Mouse (Mus musculus) MEL (cell line): ENCODE measurements around the gene Rps6kc1. TPM values are rescaled to one million over a fixed set of nuclear protein-coding genes. Genes with fewer than 3 reads are reported as not detected.

Experiments
- DNase-seq: peaks from one replicate; pipeline ENCODE4 v3.0.0; 2011; ENCODE audit warnings: low read depth, low spot score
- H3K27ac ChIP-seq: 2 replicates; pipeline ENCODE4 v1.5.1; 2012; ENCODE audit warnings: low read depth, mild to moderate bottlenecking, control low read depth, low read length, moderate library complexity; ENCODE audit not compliant: control insufficient read depth
- H3K27me3 ChIP-seq, 2 experiments: fragments of 150-350 bp in 1 of 2; sonication (generic) in 1 of 2; 2 replicates each; pipeline ENCODE4 v1.6.1; 2012; ENCODE audit warnings: low read length in 2 of 2, mild to moderate bottlenecking in 2 of 2, improper control_type of control experiment in 1 of 2, moderate library complexity in 1 of 2; ENCODE audit not compliant: insufficient read depth in 2 of 2, control insufficient read depth in 1 of 2
- H3K36me3 ChIP-seq, 2 experiments: 2 replicates each; pipeline ENCODE4 v1.6.1; 2012 to 2014; ENCODE audit warnings: low read length in 2 of 2, improper control_type of control experiment in 1 of 2, inconsistent platforms in 1 of 2, mild to moderate bottlenecking in 1 of 2; ENCODE audit not compliant: insufficient read depth in 2 of 2, control insufficient read depth in 1 of 2
- H3K4me1 ChIP-seq, 2 experiments: fragments of 150-350 bp in 1 of 2; sonication (generic) in 1 of 2; 2 replicates each; pipeline ENCODE4 v1.6.1; 2012; ENCODE audit warnings: low read length in 2 of 2, improper control_type of control experiment in 1 of 2, mild to moderate bottlenecking in 1 of 2; ENCODE audit not compliant: insufficient read depth in 2 of 2, control insufficient read depth in 1 of 2
- H3K4me3 ChIP-seq, 2 experiments: fragments of 150-350 bp in 1 of 2; sonication (generic) in 1 of 2; 2 replicates each; pipeline ENCODE4 v1.5.1; 2012; ENCODE audit warnings: low read depth in 2 of 2, low read length in 2 of 2, mild to moderate bottlenecking in 2 of 2, moderate library complexity in 2 of 2, control low read depth in 1 of 2, improper control_type of control experiment in 1 of 2; ENCODE audit not compliant: control insufficient read depth in 1 of 2, insufficient read depth in 1 of 2
- H3K79me2 ChIP-seq: 2 replicates; pipeline ENCODE4 v1.6.1; 2012; ENCODE audit warnings: mild to moderate bottlenecking, low read length, moderate library complexity; ENCODE audit not compliant: control insufficient read depth, poor library complexity, insufficient read depth
- H3K9ac ChIP-seq: 2 replicates; pipeline ENCODE4 v1.6.1; 2012; ENCODE audit warnings: low read depth, mild to moderate bottlenecking, control low read depth, low read length, moderate library complexity; ENCODE audit not compliant: control insufficient read depth, poor library complexity, severe bottlenecking
- H3K9me3 ChIP-seq: fragments of 150-350 bp; sonication (generic); replicated peaks from 2 replicates; pipeline ENCODE4 v1.6.1; 2012; ENCODE audit warnings: mild to moderate bottlenecking, low read length, improper control_type of control experiment, moderate library complexity; ENCODE audit not compliant: insufficient read depth
- BHLHE40 ChIP-seq: IDR thresholded peaks from 2 replicates; pipeline ENCODE4 v1.6.1; 2012; ENCODE audit warnings: low read depth, mild to moderate bottlenecking, inconsistent platforms, low read length, improper control_type of control experiment, borderline replicate concordance
- CHD1 ChIP-seq: IDR thresholded peaks from 2 replicates; pipeline ENCODE4 v1.6.1; 2012; ENCODE audit warnings: low read depth, mild to moderate bottlenecking, inconsistent platforms, low read length, improper control_type of control experiment
- CTCF ChIP-seq, 3 experiments: IDR thresholded peaks in 2 of 3; conservative IDR thresholded peaks in 1 of 3; 2 replicates each; pipeline ENCODE4 v1.5.1; 2011 to 2012; ENCODE audit warnings: low read length in 3 of 3, low read depth in 2 of 3, mild to moderate bottlenecking in 2 of 3, improper control_type of control experiment in 1 of 3, inconsistent platforms in 1 of 3, mixed read lengths in 1 of 3, moderate library complexity in 1 of 3; ENCODE audit not compliant: control insufficient read depth in 1 of 3, insufficient read depth in 1 of 3, poor library complexity in 1 of 3, severe bottlenecking in 1 of 3
- E2F4 ChIP-seq: IDR thresholded peaks from 2 replicates; pipeline ENCODE4 v1.6.1; 2011; ENCODE audit warnings: low read depth, low read length, improper control_type of control experiment, borderline replicate concordance
- GABPA ChIP-seq: IDR thresholded peaks from 2 replicates; pipeline ENCODE4 v1.6.1; 2012; ENCODE audit warnings: low read depth, mild to moderate bottlenecking, inconsistent platforms, low read length, improper control_type of control experiment, moderate library complexity
- GATA1 ChIP-seq: IDR thresholded peaks from 2 replicates; pipeline ENCODE4 v1.6.1; 2011; ENCODE audit warnings: low read depth, low read length, improper control_type of control experiment
- HCFC1 ChIP-seq: IDR thresholded peaks from 2 replicates; pipeline ENCODE4 v1.6.1; 2012; ENCODE audit warnings: low read depth, mild to moderate bottlenecking, inconsistent platforms, low read length, improper control_type of control experiment, moderate library complexity
- JUND ChIP-seq: IDR thresholded peaks from 2 replicates; pipeline ENCODE4 v1.6.1; 2011; ENCODE audit warnings: low read depth, mild to moderate bottlenecking, improper control_type of control experiment, low read length
- MAZ ChIP-seq: IDR thresholded peaks from 2 replicates; pipeline ENCODE4 v1.6.1; 2012; ENCODE audit warnings: low read depth, mild to moderate bottlenecking, inconsistent platforms, low read length, improper control_type of control experiment
- MYC ChIP-seq: IDR thresholded peaks from 2 replicates; pipeline ENCODE4 v1.6.1; 2011; ENCODE audit warnings: low read depth, mild to moderate bottlenecking, low read length, improper control_type of control experiment, moderate library complexity
- NRF1 ChIP-seq: IDR thresholded peaks from 2 replicates; pipeline ENCODE4 v1.6.1; 2014; ENCODE audit warnings: low read depth, mild to moderate bottlenecking, inconsistent platforms, low read length, improper control_type of control experiment, moderate library complexity; ENCODE audit not compliant: poor library complexity, insufficient read depth, severe bottlenecking
- POLR2AphosphoS5 ChIP-seq: IDR thresholded peaks from 2 replicates; pipeline ENCODE4 v1.6.1; 2012; ENCODE audit warnings: low read depth, borderline replicate concordance, mild to moderate bottlenecking, inconsistent platforms, low read length, moderate library complexity, mixed read lengths
- RAD21 ChIP-seq: IDR thresholded peaks from 2 replicates; pipeline ENCODE4 v1.6.1; 2011; ENCODE audit warnings: mild to moderate bottlenecking, low read depth, low read length, improper control_type of control experiment
- RCOR1 ChIP-seq: IDR thresholded peaks from 2 replicates; pipeline ENCODE4 v1.6.1; 2012; ENCODE audit warnings: low read depth, mild to moderate bottlenecking, inconsistent platforms, low read length, improper control_type of control experiment
- SIN3A ChIP-seq: IDR thresholded peaks from 2 replicates; pipeline ENCODE4 v1.6.1; 2012; ENCODE audit warnings: low read length, improper control_type of control experiment, inconsistent platforms
- SMC3 ChIP-seq: IDR thresholded peaks from 2 replicates; pipeline ENCODE4 v1.6.1; 2011; ENCODE audit warnings: low read depth, low read length, improper control_type of control experiment
- TCF12 ChIP-seq: IDR thresholded peaks from 2 replicates; pipeline ENCODE4 v1.6.1; 2014; ENCODE audit warnings: low read depth, mild to moderate bottlenecking, inconsistent platforms, low read length, improper control_type of control experiment, moderate library complexity
- USF1 ChIP-seq: IDR thresholded peaks from 2 replicates; pipeline ENCODE4 v1.6.1; 2014; ENCODE audit warnings: low read depth, mild to moderate bottlenecking, inconsistent platforms, low read length, improper control_type of control experiment, moderate library complexity
- ZC3H11A ChIP-seq: IDR thresholded peaks from 2 replicates; pipeline ENCODE4 v1.6.1; 2012; ENCODE audit warnings: low read depth, mild to moderate bottlenecking, inconsistent platforms, low read length, improper control_type of control experiment
- ZKSCAN1 ChIP-seq: IDR thresholded peaks from 2 replicates; pipeline ENCODE4 v1.6.1; 2012; ENCODE audit warnings: low read depth, mild to moderate bottlenecking, inconsistent platforms, low read length, improper control_type of control experiment, moderate library complexity
- polyA plus RNA-seq, 2 experiments: library from polyadenylated mRNA; stranded (reverse) in 1 of 2; unstranded in 1 of 2; fragments of >175 nt in 1 of 2; fragments of >200 nt in 1 of 2; gene quantifications; 2 replicates each; pipeline versions ENCODE4 v1.2.1 to v1.2.4; 2012; ENCODE audit warnings: low replicate concordance in 2 of 2, low read depth in 1 of 2; ENCODE audit not compliant: insufficient read length in 2 of 2, insufficient read depth in 1 of 2, missing spikeins in 1 of 2
- total RNA-seq: library from RNA; depleted of rRNA; stranded (reverse); fragments of 300-350 nt; gene quantifications from 2 replicates; pipeline ENCODE4 v1.2.3, GENCODE M21; 2012

Rps6kc1 gene
- total and polyA plus RNA-seq, 3 experiments = 26.2 to 26.5 TPM; not detected in 1

DNA sequence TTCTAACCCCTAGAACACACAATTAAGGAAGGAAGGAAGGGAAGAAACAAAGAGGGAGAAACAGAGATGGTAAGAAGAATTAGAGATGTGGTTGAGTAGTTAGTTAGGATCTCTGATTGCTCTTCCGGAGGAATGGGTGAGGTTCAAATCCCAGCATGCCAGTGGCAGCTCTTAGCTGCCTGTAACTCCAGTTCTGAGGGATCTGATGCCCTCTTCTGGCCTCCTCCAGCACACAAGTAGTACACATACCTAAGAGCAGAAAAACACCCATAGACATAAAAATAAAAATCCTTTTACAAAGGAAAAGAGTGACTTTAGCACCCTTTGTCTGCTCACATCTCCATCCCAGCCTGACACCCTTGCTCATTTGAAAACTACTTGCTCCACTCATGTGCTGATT, 1.1 kb upstream of the Rps6kc1 start:
- DNase-seq = peak; percentile 69
- TF ChIP-seq ZC3H11A = peak; percentile 27; the same call in 1 of the 2 replicates
- 0 out of 2 replicates have a peak, but pooled peaks have one; percentile 28 for TF ChIP-seq SIN3A
- TF ChIP-seq MYC = no peak
- TF ChIP-seq ZKSCAN1 = no peak
- no peak for TF ChIP-seq E2F4
- TF ChIP-seq RCOR1 = 0 out of 2 replicates have a peak, but pooled peaks have one; percentile 13
- TF ChIP-seq JUND = no peak
- TF ChIP-seq CTCF (IDR thresholded peaks at IDR 0.05 in 2 of 3, conservative IDR thresholded peaks at IDR 0.05 in 1 of 3; ENCODE audit: control insufficient read depth in 1 of 3, insufficient read depth in 1 of 3, low read depth in 2 of 3, low read length in 3 of 3, poor library complexity in 1 of 3, severe bottlenecking in 1 of 3) = peak; percentile 21 to 59 (median 38); a peak in 4 of 6 replicates
- TF ChIP-seq SMC3 = peak; percentile 60
- peak; percentile 60 for TF ChIP-seq RAD21
- TF ChIP-seq, all 39 proteins: peak for 6
- Histone ChIP-seq H3K4me3 (peak overlapping the region in 1 of 2 experiments; percentile 80; a peak in 2 of 4 replicates), H3K4me1 (peaks cover 0 to 12% of the 10 kb centered on the region in 2 experiments), H3K79me2 (peaks cover 13% of the 10 kb centered on the region), H3K27ac (no peak overlapping the region), H3K9ac (no peak overlapping the region), H3K27me3 (no peaks in the 10 kb centered on the region), H3K36me3 (peaks cover 0 to 10% of the 10 kb centered on the region in 2 experiments; a peak in 3 of 4 replicates), H3K9me3 (no peaks in the 10 kb centered on the region)

DNA sequence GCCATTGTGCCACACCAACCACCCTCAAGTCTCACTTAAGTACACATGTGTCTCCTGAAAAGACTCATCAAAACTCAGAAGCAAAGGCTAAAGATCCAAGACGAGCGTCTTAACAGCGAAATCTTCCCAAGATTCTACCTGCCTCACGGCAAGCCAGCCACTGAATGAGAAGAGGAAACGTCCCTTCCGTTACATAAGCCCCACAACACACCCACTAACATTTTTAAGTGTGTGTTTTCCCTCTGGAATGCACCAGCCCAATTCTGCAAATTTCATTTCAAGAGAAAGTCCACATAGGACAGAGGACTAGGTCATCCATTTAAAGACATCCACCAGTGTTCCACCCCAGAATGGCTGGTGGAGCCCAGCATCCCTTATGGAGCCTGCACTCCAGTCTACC, 734 bp downstream of the Rps6kc1 start:
- Histone ChIP-seq H3K9me3 (no peaks in the 10 kb centered on the region), H3K27me3 (no peaks in the 10 kb centered on the region), H3K27ac (no peak overlapping the region), H3K36me3 (peaks cover 0 to 10% of the 10 kb centered on the region in 2 experiments; a peak in 3 of 4 replicates), H3K4me3 (peak overlapping the region; percentile 80 to 93), H3K79me2 (peaks cover 18% of the 10 kb centered on the region), H3K4me1 (peaks cover 0 to 9% of the 10 kb centered on the region in 2 experiments), H3K9ac (peak overlapping the region; percentile 82)
- DNase-seq = no peak
- TF ChIP-seq SMC3 = no peak
- TF ChIP-seq BHLHE40 = no peak
- TF ChIP-seq POLR2AphosphoS5 = no peak
- no peak for TF ChIP-seq MYC
- TF ChIP-seq GABPA = no peak
- no peak for TF ChIP-seq USF1
- no peak for TF ChIP-seq MAZ
- no peak for TF ChIP-seq TCF12
- no peak for TF ChIP-seq NRF1
- no peak for TF ChIP-seq CHD1
- no peak for TF ChIP-seq HCFC1
- TF ChIP-seq GATA1 = no peak
